Mouse (Mus musculus): ENCODE results near the gene Guk1. TPM values are rescaled to one million over a fixed set of nuclear protein-coding genes. Genes with fewer than 3 reads are reported as not detected.
A peak's percentile ranks its signal among the peaks of the same experiment; 100 is the strongest.

Gene Guk1
- 278 and 287 TPM in 2 replicates for polyA plus RNA-seq (2012; rRNA removed)

- Histone ChIP-seq H3K4me3 (ENCODE audit: insufficient read depth, low read length) (peak within 1 kb of the TSS; percentile 67), H3K27ac (ENCODE audit: insufficient read depth, low read length) (peak within 1 kb of the TSS; percentile 38; the same call in 1 of the 2 replicates), H3K4me1 (ENCODE audit: control insufficient read depth, insufficient read depth, low read length) (peaks cover 6% of the 10 kb centered on the region)
- TF ChIP-seq CTCF (IDR thresholded peaks at IDR 0.05; ENCODE audit: extremely low read depth, insufficient read depth, low read length): no peak
- TF ChIP-seq POLR2A (IDR thresholded peaks at IDR 0.05; ENCODE audit: extremely low read depth, insufficient read depth, low read length): no peak
Measured at GRCm38 (mm10) chr11:59192059-59192386, at the start of gene Guk1. Guk1 (minus strand) TSS chr11:59192212.

GRCm38 (mm10) chr11:59239796-59240195 lies 47.8 kb upstream of the Guk1 start:
- no peaks in the 10 kb centered on the region for H3K4me1 ChIP-seq (ENCODE audit: control insufficient read depth, insufficient read depth, low read length)
- H3K4me3 ChIP-seq (ENCODE audit: insufficient read depth, low read length): no peak overlapping the region
- no peak overlapping the region for H3K27ac ChIP-seq (ENCODE audit: insufficient read depth, low read length)
- no peak for TF ChIP-seq CTCF (IDR thresholded peaks at IDR 0.05; ENCODE audit: extremely low read depth, insufficient read depth, low read length)
- no peak for TF ChIP-seq POLR2A (IDR thresholded peaks at IDR 0.05; ENCODE audit: extremely low read depth, insufficient read depth, low read length)

DNA sequence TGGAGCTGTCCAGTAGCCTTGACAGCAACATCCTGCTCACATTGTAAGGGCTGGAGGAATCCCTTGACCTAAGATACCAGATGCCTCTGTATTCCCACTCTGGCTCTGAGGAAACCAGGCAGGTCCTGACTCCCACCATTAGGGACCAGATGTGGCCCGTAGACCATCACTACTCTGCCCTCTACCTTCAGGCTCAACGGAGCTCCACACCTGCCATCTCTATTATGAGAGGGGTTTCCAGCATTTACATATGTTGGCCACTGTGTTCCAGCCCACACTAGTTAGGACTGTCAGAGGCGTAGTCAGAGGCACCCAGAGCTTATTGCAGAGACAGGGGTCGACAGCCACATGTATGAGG lies 47.4 kb upstream of the Guk1 start:
- Histone ChIP-seq H3K27ac (ENCODE audit: insufficient read depth, low read length) (no peak overlapping the region), H3K4me1 (ENCODE audit: control insufficient read depth, insufficient read depth, low read length) (no peaks in the 10 kb centered on the region), H3K4me3 (ENCODE audit: insufficient read depth, low read length) (no peak overlapping the region)
- no peak for TF ChIP-seq POLR2A (IDR thresholded peaks at IDR 0.05; ENCODE audit: extremely low read depth, insufficient read depth, low read length)

- no peak overlapping the region for H3K4me3 ChIP-seq (ENCODE audit: insufficient read depth, low read length)
- TF ChIP-seq POLR2A (IDR thresholded peaks at IDR 0.05; ENCODE audit: extremely low read depth, insufficient read depth, low read length) (no peak), CTCF (IDR thresholded peaks at IDR 0.05; ENCODE audit: extremely low read depth, insufficient read depth, low read length) (peak; percentile 45)
- H3K27ac ChIP-seq (ENCODE audit: insufficient read depth, low read length): no peak overlapping the region
- H3K4me1 ChIP-seq (ENCODE audit: control insufficient read depth, insufficient read depth, low read length): no peaks in the 10 kb centered on the region
Measured at GRCm38 (mm10) chr11:59238525-59239427, 46.8 kb upstream of the Guk1 start.

DNA sequence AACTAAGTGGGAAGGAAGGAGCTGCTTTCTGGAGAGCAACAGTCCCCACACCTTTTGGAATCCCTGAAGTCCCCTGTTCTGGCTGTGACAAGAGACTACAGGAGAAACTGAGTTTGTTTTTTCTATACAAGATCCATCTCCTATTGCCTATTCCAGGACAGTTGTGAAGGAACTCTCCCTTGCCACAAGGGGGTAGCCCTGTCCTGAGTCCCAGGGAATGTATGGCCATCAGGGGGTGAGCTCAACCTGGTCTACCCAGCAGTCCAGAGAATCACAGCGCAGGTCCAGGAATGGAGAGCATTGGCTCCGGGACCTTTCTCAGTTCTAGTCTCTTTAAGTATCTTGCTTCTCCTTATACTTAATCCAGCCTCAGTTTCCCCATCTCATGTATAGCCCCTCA lies 40.8 kb upstream of the Guk1 start:
- Histone ChIP-seq H3K27ac (ENCODE audit: insufficient read depth, low read length) (no peak overlapping the region), H3K4me3 (ENCODE audit: insufficient read depth, low read length) (no peak overlapping the region), H3K4me1 (ENCODE audit: control insufficient read depth, insufficient read depth, low read length) (peaks cover 2% of the 10 kb centered on the region)
- TF ChIP-seq CTCF (IDR thresholded peaks at IDR 0.05; ENCODE audit: extremely low read depth, insufficient read depth, low read length): 0 out of 2 replicates have a peak, but pooled peaks have one; percentile 9
- no peak for TF ChIP-seq POLR2A (IDR thresholded peaks at IDR 0.05; ENCODE audit: extremely low read depth, insufficient read depth, low read length)

- Histone ChIP-seq H3K4me3 (ENCODE audit: insufficient read depth, low read length) (no peak overlapping the region), H3K4me1 (ENCODE audit: control insufficient read depth, insufficient read depth, low read length) (peaks cover 5% of the 10 kb centered on the region), H3K27ac (ENCODE audit: insufficient read depth, low read length) (no peak overlapping the region)
- peak; percentile 60 for TF ChIP-seq CTCF (IDR thresholded peaks at IDR 0.05; ENCODE audit: extremely low read depth, insufficient read depth, low read length)
- no peak for TF ChIP-seq POLR2A (IDR thresholded peaks at IDR 0.05; ENCODE audit: extremely low read depth, insufficient read depth, low read length)
Measured at GRCm38 (mm10) chr11:59230144-59230760, 38.2 kb upstream of the Guk1 start.

GRCm38 (mm10) chr11:59228122-59228953 lies 36.3 kb upstream of the Guk1 start, which contains the start of gene Arf1:
Arf1 (minus strand) TSS chr11:59228270.
- Histone ChIP-seq H3K4me3 (ENCODE audit: insufficient read depth, low read length) (peak within 1 kb of the TSS; percentile 55), H3K4me1 (ENCODE audit: control insufficient read depth, insufficient read depth, low read length) (peaks cover 5% of the 10 kb centered on the region), H3K27ac (ENCODE audit: insufficient read depth, low read length) (peak within 1 kb of the TSS; percentile 96)
- TF ChIP-seq CTCF (IDR thresholded peaks at IDR 0.05; ENCODE audit: extremely low read depth, insufficient read depth, low read length) (no peak), POLR2A (IDR thresholded peaks at IDR 0.05; ENCODE audit: extremely low read depth, insufficient read depth, low read length) (peak; percentile 68)

- Histone ChIP-seq H3K4me3 (ENCODE audit: insufficient read depth, low read length) (peak overlapping the region; percentile 55), H3K27ac (ENCODE audit: insufficient read depth, low read length) (peak overlapping the region; percentile 96), H3K4me1 (ENCODE audit: control insufficient read depth, insufficient read depth, low read length) (peaks cover 5% of the 10 kb centered on the region)
- TF ChIP-seq POLR2A (IDR thresholded peaks at IDR 0.05; ENCODE audit: extremely low read depth, insufficient read depth, low read length) (no peak), CTCF (IDR thresholded peaks at IDR 0.05; ENCODE audit: extremely low read depth, insufficient read depth, low read length) (no peak)
Measured at GRCm38 (mm10) chr11:59227604-59228121, 35.7 kb upstream of the Guk1 start.
